Mouse (Mus musculus): Measurements from ENCODE around the gene Klf13.
A peak's percentile ranks its signal among the peaks of the same experiment; 100 is the strongest.

Klf13 gene

GRCm38 (mm10) chr7:63938914-63939396 is at the start of gene Klf13:
Gene Klf13, minus strand, starts transcription at chr7:63938915.
- peak; percentile 96 to 98 for DNase-seq (ENCODE audit: low read depth in 2 of 2, low spot score in 2 of 2)

GRCm38 (mm10) chr7:63988391-63988790 is 49.7 kb upstream of the Klf13 start:
- no peak for DNase-seq (ENCODE audit: low read depth in 2 of 2, low spot score in 2 of 2)

- peak in 1 of 2 experiments; percentile 38 for DNase-seq (ENCODE audit: low read depth in 2 of 2, low spot score in 2 of 2)
These were observed 47.9 kb upstream of the Klf13 start for GRCm38 (mm10) chr7:63986407-63987182.

- no peak for DNase-seq (ENCODE audit: low read depth in 2 of 2, low spot score in 2 of 2)
These were observed 47.1 kb upstream of the Klf13 start for GRCm38 (mm10) chr7:63985696-63986406.

GRCm38 (mm10) chr7:63985266-63985665 is 46.6 kb upstream of the Klf13 start:
- no peak for DNase-seq (ENCODE audit: low read depth in 2 of 2, low spot score in 2 of 2)

GRCm38 (mm10) chr7:63984329-63984728 is 45.6 kb upstream of the Klf13 start:
- peak; percentile 55 to 73 for DNase-seq (ENCODE audit: low read depth in 2 of 2, low spot score in 2 of 2)

GRCm38 (mm10) chr7:63977631-63978030 is 38.9 kb upstream of the Klf13 start:
- DNase-seq (ENCODE audit: low read depth in 2 of 2, low spot score in 2 of 2), result no peak

- DNase-seq (ENCODE audit: low read depth in 2 of 2, low spot score in 2 of 2), result no peak
These were observed 32.3 kb upstream of the Klf13 start for GRCm38 (mm10) chr7:63970986-63971385.

GRCm38 (mm10) chr7:63969941-63970340 is 31.2 kb upstream of the Klf13 start:
- no peak for DNase-seq (ENCODE audit: low read depth in 2 of 2, low spot score in 2 of 2)

- DNase-seq (ENCODE audit: low read depth in 2 of 2, low spot score in 2 of 2), result no peak
These were observed 27.1 kb upstream of the Klf13 start for GRCm38 (mm10) chr7:63965635-63966418.

- DNase-seq (ENCODE audit: low read depth in 2 of 2, low spot score in 2 of 2), result no peak
These were observed 26.4 kb upstream of the Klf13 start for GRCm38 (mm10) chr7:63965135-63965534.

GRCm38 (mm10) chr7:63964121-63964520 is 25.4 kb upstream of the Klf13 start:
- DNase-seq (ENCODE audit: low read depth in 2 of 2, low spot score in 2 of 2), result no peak

- no peak for DNase-seq (ENCODE audit: low read depth in 2 of 2, low spot score in 2 of 2)
These were observed 24.9 kb upstream of the Klf13 start for GRCm38 (mm10) chr7:63963632-63964031.

- no peak for DNase-seq (ENCODE audit: low read depth in 2 of 2, low spot score in 2 of 2)
These were observed 19.3 kb upstream of the Klf13 start for GRCm38 (mm10) chr7:63957872-63958640.

- DNase-seq (ENCODE audit: low read depth in 2 of 2, low spot score in 2 of 2), result no peak
These were observed 18.4 kb upstream of the Klf13 start for GRCm38 (mm10) chr7:63956981-63957713.

- DNase-seq (ENCODE audit: low read depth in 2 of 2, low spot score in 2 of 2), result no peak
These were observed 17.6 kb upstream of the Klf13 start for GRCm38 (mm10) chr7:63956138-63956823.

GRCm38 (mm10) chr7:63955440-63955839 is 16.7 kb upstream of the Klf13 start:
- no peak for DNase-seq (ENCODE audit: low read depth in 2 of 2, low spot score in 2 of 2)

- DNase-seq (ENCODE audit: low read depth in 2 of 2, low spot score in 2 of 2), result no peak
These were observed 13.6 kb upstream of the Klf13 start for GRCm38 (mm10) chr7:63952077-63952898.

Measured in CD8-positive naive resting alpha-beta T cell, adult 2 months (primary cell).